Mouse (Mus musculus) stomach, postnatal 0 days (tissue): ENCODE measurements around the gene Hspb6.

Experiments
- CTCF ChIP-seq: IDR thresholded peaks from 2 replicates; pipeline ENCODE4 v1.5.1; 2016; ENCODE audit warnings: antibody characterized with exemption, low read depth, mild to moderate bottlenecking, moderate library complexity
- EP300 ChIP-seq: optimal IDR thresholded peaks from 2 replicates; pipeline ENCODE3; 2016; ENCODE audit warnings: antibody characterized with exemption

- no peak for TF ChIP-seq EP300
- TF ChIP-seq CTCF: no peak
These were observed 39.1 kb downstream of the Hspb6 start for GRCm38 (mm10) chr7:30590927-30591604.
